Mouse (Mus musculus): Measurements from ENCODE around the gene AU015836. TPM values are rescaled to one million over a fixed set of nuclear protein-coding genes. Genes with fewer than 3 reads are reported as not detected.

Gene AU015836
- not detected in 2 replicates for total RNA-seq (2014; fragmentation: Nextera tagmentation)
- total RNA-seq (2017): not detected in 2 replicates
- not detected in 2 replicates for polyA plus RNA-seq (2012)

DNA sequence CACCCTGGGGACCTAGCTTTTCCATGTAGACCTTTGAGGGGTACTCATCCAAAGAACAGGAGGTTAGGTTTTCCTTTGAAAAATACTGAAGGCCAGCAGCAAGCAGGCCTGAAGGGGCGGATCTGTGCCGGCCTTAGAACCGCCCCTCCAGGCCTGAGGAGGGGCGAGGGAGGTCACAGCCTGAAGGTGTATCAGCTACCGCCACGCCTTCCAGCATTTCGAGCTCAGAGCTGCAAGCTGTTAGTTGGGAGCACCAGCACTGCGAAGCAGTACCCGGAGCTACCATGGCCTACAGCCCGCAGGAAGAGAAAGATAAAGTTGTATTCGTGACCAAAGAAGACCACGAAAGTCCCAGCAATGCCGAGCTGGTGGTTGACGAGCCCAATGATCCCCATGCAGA, at the start of gene AU015836:
Gene AU015836 (plus strand): TSS at position 216 of the 400 bp plus-strand sequence.
- no peak for DNase-seq (ENCODE audit: low spot score)
- TF ChIP-seq GATA1 (IDR thresholded peaks at IDR 0.05; ENCODE audit: borderline replicate concordance, low read length): no peak
- no peak for TF ChIP-seq POLR2AphosphoS5 (IDR thresholded peaks at IDR 0.05; ENCODE audit: insufficient replicate concordance, low read depth, low read length)
- TF ChIP-seq CTCF (IDR thresholded peaks at IDR 0.05; ENCODE audit: low read depth, low read length): no peak
- no peak for TF ChIP-seq GATA2 (IDR thresholded peaks at IDR 0.05; ENCODE audit: borderline replicate concordance, low read depth, low read length)
- TF ChIP-seq TAL1 (conservative IDR thresholded peaks at IDR 0.05; ENCODE audit: low read depth, low read length): no peak
- no peaks in the 10 kb centered on the region for H3K4me1 ChIP-seq (ENCODE audit: insufficient read depth, low read depth, low read length)
- H3K4me3 ChIP-seq (ENCODE audit: low read depth, low read length): no peak within 1 kb of the TSS
- ATAC-seq (ENCODE audit: extremely low read depth, insufficient number of reproducible peaks, low FRiP score, poor library complexity, severe bottlenecking): no peak
- no peaks in the 10 kb centered on the region for H3K36me3 ChIP-seq (replicated peaks)
- H3K27me3 ChIP-seq (ENCODE audit: insufficient read depth, low read length): no peaks in the 10 kb centered on the region
- no peaks in the 10 kb centered on the region for H3K9me3 ChIP-seq (replicated peaks)

DNA sequence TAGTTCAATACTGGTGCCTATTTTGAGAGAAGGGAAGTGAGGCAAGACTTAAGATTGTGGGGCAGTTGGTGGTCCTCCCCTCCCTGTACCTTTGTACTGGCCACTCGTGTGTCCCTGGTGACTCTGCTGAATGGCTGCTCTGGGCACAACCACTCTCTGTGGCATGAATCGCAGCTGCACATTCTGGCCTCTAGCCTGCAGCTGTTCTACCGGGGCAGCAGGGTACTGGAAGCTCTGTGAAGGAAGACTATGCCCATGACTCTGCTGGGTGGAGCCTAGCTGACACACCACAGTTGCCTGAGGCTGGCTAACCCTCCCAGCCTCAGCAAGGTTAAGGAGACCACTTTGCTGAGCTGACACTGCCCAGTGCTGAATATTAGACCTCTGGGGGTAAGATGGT, 49.4 kb upstream of the AU015836 start:
- TF ChIP-seq GATA1 (IDR thresholded peaks at IDR 0.05; ENCODE audit: borderline replicate concordance, low read length) (no peak), POLR2AphosphoS5 (IDR thresholded peaks at IDR 0.05; ENCODE audit: insufficient replicate concordance, low read depth, low read length) (no peak), CTCF (IDR thresholded peaks at IDR 0.05; ENCODE audit: low read depth, low read length) (no peak), TAL1 (conservative IDR thresholded peaks at IDR 0.05; ENCODE audit: low read depth, low read length) (no peak), GATA2 (IDR thresholded peaks at IDR 0.05; ENCODE audit: borderline replicate concordance, low read depth, low read length) (no peak)
- Histone ChIP-seq H3K36me3 (replicated peaks) (no peaks in the 10 kb centered on the region), H3K4me3 (ENCODE audit: low read depth, low read length) (no peak overlapping the region), H3K9me3 (replicated peaks) (0 out of 2 replicates have a peak, but pooled peaks cover 2% of the 10 kb centered on the region), H3K4me1 (ENCODE audit: insufficient read depth, low read depth, low read length) (peaks cover 12% of the 10 kb centered on the region), H3K27me3 (ENCODE audit: insufficient read depth, low read length) (peaks cover 5% of the 10 kb centered on the region; the same call in 1 of the 2 replicates)
- ATAC-seq (ENCODE audit: extremely low read depth, insufficient number of reproducible peaks, low FRiP score, poor library complexity, severe bottlenecking) (no peak), DNase-seq (ENCODE audit: low spot score) (no peak)

DNA sequence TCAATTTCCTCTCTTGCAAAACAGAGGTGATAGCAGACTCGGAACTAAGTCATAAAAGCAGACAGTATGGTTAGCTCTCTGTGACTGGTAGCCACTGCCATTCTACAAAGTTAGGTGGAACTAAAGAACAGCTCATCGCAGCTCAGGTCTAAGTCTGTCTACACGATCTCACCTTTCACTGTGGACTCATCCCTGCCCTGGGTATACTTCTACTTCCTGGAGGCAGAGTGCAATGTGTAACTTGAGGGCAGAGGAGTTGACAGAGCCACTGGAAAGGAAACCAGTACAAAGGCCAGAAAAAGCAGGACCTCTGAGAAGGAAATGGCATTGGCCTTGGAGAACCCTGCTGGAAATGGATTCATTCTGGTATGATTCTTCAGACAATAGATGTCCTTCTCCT, 40.1 kb upstream of the AU015836 start:
- ATAC-seq (ENCODE audit: extremely low read depth, insufficient number of reproducible peaks, low FRiP score, poor library complexity, severe bottlenecking) (no peak), DNase-seq (ENCODE audit: low spot score) (no peak)
- H3K9me3 ChIP-seq (replicated peaks): no peaks in the 10 kb centered on the region
- H3K27me3 ChIP-seq (ENCODE audit: insufficient read depth, low read length): no peaks in the 10 kb centered on the region
- H3K36me3 ChIP-seq (replicated peaks): no peaks in the 10 kb centered on the region
- peaks cover 31% of the 10 kb centered on the region for H3K4me1 ChIP-seq (ENCODE audit: insufficient read depth, low read depth, low read length)
- TF ChIP-seq GATA2 (IDR thresholded peaks at IDR 0.05; ENCODE audit: borderline replicate concordance, low read depth, low read length): no peak
- H3K4me3 ChIP-seq (ENCODE audit: low read depth, low read length): no peak overlapping the region; the same call in 1 of the 2 replicates

DNA sequence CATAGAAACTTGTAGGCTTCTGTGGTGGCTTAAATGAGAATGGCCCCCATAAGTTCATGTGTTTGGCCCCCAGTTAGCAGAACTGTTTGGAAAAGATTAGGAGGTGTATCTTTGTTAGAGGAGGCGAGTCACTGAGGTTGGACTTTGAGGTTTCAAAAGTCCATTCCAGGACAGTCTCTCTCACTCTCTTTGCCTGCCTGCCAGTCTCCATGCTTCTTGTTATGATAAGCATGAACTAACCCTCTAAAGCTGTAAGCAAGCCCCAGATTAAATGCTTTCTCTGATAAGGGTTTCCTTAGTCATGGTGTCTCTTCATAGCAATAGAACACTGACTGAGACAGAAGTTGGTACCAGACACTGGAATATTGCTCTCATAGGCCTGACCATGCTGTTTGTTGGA, 39.7 kb upstream of the AU015836 start:
- Histone ChIP-seq H3K36me3 (replicated peaks) (no peaks in the 10 kb centered on the region), H3K4me1 (ENCODE audit: insufficient read depth, low read depth, low read length) (peaks cover 31% of the 10 kb centered on the region), H3K27me3 (ENCODE audit: insufficient read depth, low read length) (no peaks in the 10 kb centered on the region), H3K4me3 (ENCODE audit: low read depth, low read length) (no peak overlapping the region), H3K9me3 (replicated peaks) (no peaks in the 10 kb centered on the region)
- peak; percentile 56 for TF ChIP-seq TAL1 (conservative IDR thresholded peaks at IDR 0.05; ENCODE audit: low read depth, low read length)
- no peak for TF ChIP-seq GATA2 (IDR thresholded peaks at IDR 0.05; ENCODE audit: borderline replicate concordance, low read depth, low read length)
- peak; percentile 88 for ATAC-seq (ENCODE audit: extremely low read depth, insufficient number of reproducible peaks, low FRiP score, poor library complexity, severe bottlenecking)
- no peak for DNase-seq (ENCODE audit: low spot score)

DNA sequence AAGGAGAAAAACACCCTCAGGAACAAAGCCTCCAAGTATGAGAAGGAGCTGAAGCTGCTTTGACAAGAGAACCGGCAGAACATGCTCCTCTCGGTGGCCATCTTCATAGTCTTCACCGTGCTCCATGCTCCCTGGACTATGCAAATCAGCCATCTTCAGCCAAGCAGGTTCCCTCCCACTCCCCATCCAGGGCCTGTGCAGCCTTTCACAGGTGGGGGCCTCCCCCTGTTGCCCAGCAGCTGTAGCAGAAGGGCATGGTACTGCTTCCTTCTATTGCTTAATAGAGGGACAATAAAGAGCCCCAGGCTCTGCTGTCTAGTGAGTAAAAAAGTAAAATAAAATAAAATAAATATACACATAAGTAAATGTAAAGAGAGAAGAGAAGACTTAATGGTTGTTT, 36.8 kb upstream of the AU015836 start:
- H3K4me1 ChIP-seq (ENCODE audit: insufficient read depth, low read depth, low read length): peaks cover 27% of the 10 kb centered on the region
- H3K9me3 ChIP-seq (replicated peaks): no peaks in the 10 kb centered on the region
- no peaks in the 10 kb centered on the region for H3K27me3 ChIP-seq (ENCODE audit: insufficient read depth, low read length)
- ATAC-seq (ENCODE audit: extremely low read depth, insufficient number of reproducible peaks, low FRiP score, poor library complexity, severe bottlenecking) (no peak), DNase-seq (ENCODE audit: low spot score) (no peak)
- no peaks in the 10 kb centered on the region for H3K36me3 ChIP-seq (replicated peaks)
- H3K4me3 ChIP-seq (ENCODE audit: low read depth, low read length): no peak overlapping the region
- TF ChIP-seq GATA1 (IDR thresholded peaks at IDR 0.05; ENCODE audit: borderline replicate concordance, low read length): no peak
- TF ChIP-seq TAL1 (conservative IDR thresholded peaks at IDR 0.05; ENCODE audit: low read depth, low read length): no peak
- no peak for TF ChIP-seq POLR2AphosphoS5 (IDR thresholded peaks at IDR 0.05; ENCODE audit: insufficient replicate concordance, low read depth, low read length)
- TF ChIP-seq CTCF (IDR thresholded peaks at IDR 0.05; ENCODE audit: low read depth, low read length): no peak
- TF ChIP-seq GATA2 (IDR thresholded peaks at IDR 0.05; ENCODE audit: borderline replicate concordance, low read depth, low read length): no peak

DNA sequence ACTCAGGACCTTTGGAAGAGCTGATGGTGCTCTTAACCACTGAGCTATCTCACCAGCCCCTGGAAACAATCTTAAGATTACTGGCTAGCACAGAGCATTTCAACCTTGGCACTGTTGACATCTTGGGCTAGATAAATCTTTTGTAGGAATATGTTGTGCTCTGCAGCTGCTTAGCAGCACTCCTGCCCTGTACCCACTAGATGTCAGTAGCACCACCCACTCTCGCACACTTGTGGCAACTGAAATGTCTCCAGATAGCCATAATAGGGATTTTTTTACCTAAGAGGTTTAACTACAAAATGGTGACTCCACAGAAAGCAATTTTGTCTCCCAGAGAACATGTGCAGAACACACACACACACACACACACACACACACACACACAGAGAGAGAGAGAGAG, 11.7 kb upstream of the AU015836 start:
- no peak for ATAC-seq (ENCODE audit: extremely low read depth, insufficient number of reproducible peaks, low FRiP score, poor library complexity, severe bottlenecking)
- H3K4me3 ChIP-seq (ENCODE audit: low read depth, low read length): no peak overlapping the region
- DNase-seq (ENCODE audit: low spot score): peak; percentile 3

DNA sequence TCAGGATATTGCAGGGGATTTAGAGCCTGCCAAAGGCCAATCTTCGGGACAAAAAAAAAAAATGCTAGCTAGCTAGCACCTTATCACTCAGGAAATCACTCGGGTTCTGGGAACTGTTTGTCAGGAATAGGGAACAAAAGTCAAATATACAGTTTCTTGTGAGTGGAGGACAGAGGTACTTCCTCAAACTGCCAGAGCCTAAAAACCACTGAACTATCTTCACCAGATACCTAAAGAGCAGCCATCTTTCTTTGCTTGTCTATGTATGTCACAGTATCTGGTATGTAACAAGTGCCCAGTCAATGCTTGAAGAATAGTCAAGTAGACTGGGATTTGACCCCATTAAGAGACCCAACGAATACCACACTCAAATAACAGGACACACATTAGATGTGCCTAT, 10.0 kb upstream of the AU015836 start:
- no peaks in the 10 kb centered on the region for H3K36me3 ChIP-seq (replicated peaks)
- H3K9me3 ChIP-seq (replicated peaks): no peaks in the 10 kb centered on the region
- no peaks in the 10 kb centered on the region for H3K27me3 ChIP-seq (ENCODE audit: insufficient read depth, low read length)
- no peak for DNase-seq (ENCODE audit: low spot score)
- ATAC-seq (ENCODE audit: extremely low read depth, insufficient number of reproducible peaks, low FRiP score, poor library complexity, severe bottlenecking): no peak
- TF ChIP-seq GATA1 (IDR thresholded peaks at IDR 0.05; ENCODE audit: borderline replicate concordance, low read length) (no peak), GATA2 (IDR thresholded peaks at IDR 0.05; ENCODE audit: borderline replicate concordance, low read depth, low read length) (no peak), CTCF (IDR thresholded peaks at IDR 0.05; ENCODE audit: low read depth, low read length) (no peak), TAL1 (conservative IDR thresholded peaks at IDR 0.05; ENCODE audit: low read depth, low read length) (no peak), POLR2AphosphoS5 (IDR thresholded peaks at IDR 0.05; ENCODE audit: insufficient replicate concordance, low read depth, low read length) (no peak)
- peaks cover 13% of the 10 kb centered on the region for H3K4me1 ChIP-seq (ENCODE audit: insufficient read depth, low read depth, low read length)
- no peak overlapping the region for H3K4me3 ChIP-seq (ENCODE audit: low read depth, low read length)

More for the DNA sequence above, 11.7 kb upstream of the AU015836 start:
- Histone ChIP-seq H3K4me1 (ENCODE audit: insufficient read depth, low read depth, low read length) (peaks cover 13% of the 10 kb centered on the region), H3K27me3 (ENCODE audit: insufficient read depth, low read length) (no peaks in the 10 kb centered on the region), H3K36me3 (replicated peaks) (no peaks in the 10 kb centered on the region), H3K9me3 (replicated peaks) (no peaks in the 10 kb centered on the region)
- TF ChIP-seq GATA2 (IDR thresholded peaks at IDR 0.05; ENCODE audit: borderline replicate concordance, low read depth, low read length): no peak
- TF ChIP-seq TAL1 (conservative IDR thresholded peaks at IDR 0.05; ENCODE audit: low read depth, low read length): no peak
- no peak for TF ChIP-seq GATA1 (IDR thresholded peaks at IDR 0.05; ENCODE audit: borderline replicate concordance, low read length)
- TF ChIP-seq CTCF (IDR thresholded peaks at IDR 0.05; ENCODE audit: low read depth, low read length): no peak
- no peak for TF ChIP-seq POLR2AphosphoS5 (IDR thresholded peaks at IDR 0.05; ENCODE audit: insufficient replicate concordance, low read depth, low read length)
